Mouse (Mus musculus) liver, postnatal 0 days (tissue): Measurements from ENCODE around the gene Gm20388.

Source experiments
- CTCF ChIP-seq: sonication (generic); IDR thresholded peaks from 2 replicates; pipeline ENCODE4 v1.5.1; 2016; ENCODE audit warnings: antibody characterized with exemption, low read depth
- EP300 ChIP-seq: IDR thresholded peaks from 2 replicates; pipeline ENCODE4 v1.6.1; 2016; ENCODE audit warnings: antibody characterized with exemption, low read depth, mild to moderate bottlenecking

GRCm38 (mm10) chr8:120934596-120934995, 1024.0 kb downstream of the Gm20388 start:
- no peak for TF ChIP-seq CTCF
- TF ChIP-seq EP300, result no peak
